Mouse (Mus musculus) kidney, embryonic 14.5 days (tissue): Measurements from ENCODE around the gene Idua. TPM values are rescaled to one million over a fixed set of nuclear protein-coding genes. Genes with fewer than 3 reads are reported as not detected.

Experiments
- ATAC-seq: fragments of 200-750 bp; cut with Nextera tagmentation; 2 replicates; pipeline ENCODE4 v1.8.0; 2017; ENCODE audit warnings: moderate number of reproducible peaks, mild to moderate bottlenecking, moderate TSS enrichment, moderate library complexity; ENCODE audit not compliant: low FRiP score, low TSS enrichment
- H3K27ac ChIP-seq: fragments of 300-500 bp; sonication (generic); 2 replicates; pipeline ENCODE4 v1.5.1; 2014; ENCODE audit warnings: low read depth, mild to moderate bottlenecking, low read length, moderate library complexity, mixed read lengths
- H3K27me3 ChIP-seq: fragments of 300-500 bp; sonication (generic); 2 replicates; pipeline ENCODE4 v1.6.1; 2014; ENCODE audit warnings: mild to moderate bottlenecking, low read length; ENCODE audit not compliant: control insufficient read depth, insufficient read depth
- H3K36me3 ChIP-seq: fragments of 300-500 bp; sonication (generic); 2 replicates; pipeline ENCODE4 v1.6.1; 2014; ENCODE audit warnings: low read length, mixed read lengths; ENCODE audit not compliant: control insufficient read depth, insufficient read depth
- H3K4me1 ChIP-seq: fragments of 300-500 bp; sonication (generic); 2 replicates; pipeline ENCODE4 v1.6.1; 2014; ENCODE audit warnings: low read length, mixed read lengths; ENCODE audit not compliant: control insufficient read depth, insufficient read depth
- H3K4me2 ChIP-seq: fragments of 300-500 bp; sonication (generic); replicated peaks from 2 replicates; pipeline ENCODE4 v1.6.1; 2014; ENCODE audit warnings: low read depth, mild to moderate bottlenecking, low read length
- H3K4me3 ChIP-seq: fragments of 300-500 bp; sonication (generic); 2 replicates; pipeline ENCODE4 v1.5.1; 2014; ENCODE audit warnings: mild to moderate bottlenecking, low read length
- H3K9ac ChIP-seq: fragments of 300-500 bp; sonication (generic); 2 replicates; pipeline ENCODE4 v1.6.1; 2014; ENCODE audit warnings: low read depth, mild to moderate bottlenecking, low read length, moderate library complexity
- H3K9me3 ChIP-seq: fragments of 300-500 bp; sonication (generic); 2 replicates; pipeline ENCODE4 v1.6.1; 2016; ENCODE audit warnings: low read length; ENCODE audit not compliant: control insufficient read depth
- WGBS: fragments of 180-500 bp; shearing (Covaris S2); extraction: QIAGEN DNeasy Blood & Tissue Kit; methylation state at CpG from one replicate; pipeline ENCODE4 v1.1.7; 2014; 5-methylcytosine and 5-hydroxymethylcytosine counted together
- polyA plus RNA-seq: library from polyadenylated mRNA; unstranded; fragments of >200 nt; fragmentation: Nextera tagmentation; extraction: Ambion mirVana; gene quantifications from 2 replicates; pipeline ENCODE4 v1.2.1, GENCODE M21; 2014

The Idua gene
- polyA plus RNA-seq, 1 experiment from 2014 or later: 11.3 TPM

DNA sequence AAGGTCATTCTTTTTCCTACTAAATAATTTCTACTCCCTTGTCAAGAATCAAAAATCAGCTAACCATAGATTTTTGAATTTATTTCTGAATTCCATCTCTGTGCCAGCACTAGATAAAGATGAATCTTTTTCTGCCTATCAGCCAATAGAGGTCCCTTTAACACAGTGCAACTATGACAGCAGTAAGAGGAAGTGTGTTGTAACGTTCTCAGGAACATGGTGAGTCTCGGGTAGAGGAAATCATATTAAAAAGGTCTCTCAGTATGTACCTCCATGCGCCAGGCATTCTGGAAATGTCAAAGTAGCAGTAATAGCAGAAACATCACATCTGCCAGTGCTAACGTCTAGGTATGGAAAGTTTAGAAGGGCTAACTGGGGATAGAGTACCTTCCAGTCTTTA, 24.0 kb upstream of the Idua start:
- no peaks in the 10 kb centered on the region for H3K27me3 ChIP-seq
- no peak for ATAC-seq
- H3K27ac ChIP-seq: no peak overlapping the region
- WGBS: 74% methylated on average over 4 of the region's 4 CpGs
- H3K9ac ChIP-seq: no peak overlapping the region
- H3K36me3 ChIP-seq: peaks cover 3% of the 10 kb centered on the region; the same call in 1 of the 2 replicates
- no peak overlapping the region for H3K4me2 ChIP-seq
- H3K4me3 ChIP-seq: no peak overlapping the region
- H3K9me3 ChIP-seq: no peaks in the 10 kb centered on the region
- H3K4me1 ChIP-seq: no peaks in the 10 kb centered on the region

DNA sequence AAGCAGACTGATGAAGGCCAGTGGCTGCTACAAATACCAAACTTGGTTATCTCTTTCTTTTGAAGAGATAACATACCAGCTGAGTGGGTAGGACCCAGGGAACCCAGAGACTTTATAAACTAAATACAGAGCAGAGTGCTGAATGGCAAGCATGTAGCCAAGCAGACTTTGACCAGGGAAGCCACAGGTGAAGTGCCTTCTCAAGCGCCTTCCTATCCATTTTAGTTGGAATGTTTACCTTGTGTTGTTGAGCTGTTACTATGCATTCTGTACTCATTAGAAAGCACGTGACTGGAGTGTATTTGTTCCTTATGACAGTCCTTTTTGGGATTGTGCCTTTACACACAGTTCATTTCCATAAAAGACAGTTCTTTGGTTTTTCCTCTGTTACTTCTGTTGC, 16.5 kb upstream of the Idua start:
- WGBS: 86% methylated on average over 2 of the region's 2 CpGs
- no peak overlapping the region for H3K4me2 ChIP-seq
- ATAC-seq: no peak
- no peak overlapping the region for H3K4me3 ChIP-seq
- H3K27me3 ChIP-seq: no peaks in the 10 kb centered on the region
- no peak overlapping the region for H3K9ac ChIP-seq
- peaks cover 48% of the 10 kb centered on the region for H3K36me3 ChIP-seq
- no peaks in the 10 kb centered on the region for H3K4me1 ChIP-seq
- no peak overlapping the region for H3K27ac ChIP-seq
- no peaks in the 10 kb centered on the region for H3K9me3 ChIP-seq

DNA sequence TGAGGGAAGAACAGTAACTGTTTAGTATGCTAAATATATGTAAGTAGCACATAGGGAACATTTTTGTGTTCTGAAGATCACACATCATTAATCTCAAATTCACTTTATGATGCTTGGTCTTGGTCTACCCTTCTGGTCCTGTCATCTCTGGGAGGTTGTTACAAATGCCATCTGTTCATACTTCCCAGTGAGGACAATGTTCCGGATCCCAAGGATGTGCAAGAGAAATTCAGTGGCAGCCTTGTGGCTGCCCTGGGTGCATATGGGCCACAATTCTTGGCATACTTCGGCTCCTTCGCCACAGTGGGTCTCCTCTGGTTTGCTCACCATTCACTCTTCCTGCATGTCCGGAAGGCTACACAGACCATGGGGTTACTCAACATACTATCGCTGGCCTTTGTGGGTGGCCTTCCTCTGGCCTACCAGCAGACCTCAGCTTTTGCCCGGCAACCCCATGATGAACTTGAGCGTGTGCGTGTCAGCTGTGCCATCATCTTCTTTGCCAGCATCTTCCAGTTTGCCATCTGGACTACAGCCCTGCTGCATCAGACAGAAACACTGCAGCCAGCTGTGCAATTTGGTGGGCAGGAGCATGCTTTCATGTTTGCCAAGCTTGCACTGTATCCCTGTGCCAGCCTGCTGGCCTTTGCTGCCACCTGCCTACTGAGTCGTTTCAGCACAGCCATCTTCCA, 14.3 kb upstream of the Idua start:
- Histone ChIP-seq H3K4me3 (no peak overlapping the region), H3K9me3 (no peaks in the 10 kb centered on the region), H3K9ac (no peak overlapping the region), H3K27ac (no peak overlapping the region), H3K4me2 (no peak overlapping the region), H3K27me3 (no peaks in the 10 kb centered on the region), H3K36me3 (peaks cover 53% of the 10 kb centered on the region), H3K4me1 (no peaks in the 10 kb centered on the region)
- ATAC-seq: no peak
- WGBS: 92% methylated on average over 9 of the region's 9 CpGs

DNA sequence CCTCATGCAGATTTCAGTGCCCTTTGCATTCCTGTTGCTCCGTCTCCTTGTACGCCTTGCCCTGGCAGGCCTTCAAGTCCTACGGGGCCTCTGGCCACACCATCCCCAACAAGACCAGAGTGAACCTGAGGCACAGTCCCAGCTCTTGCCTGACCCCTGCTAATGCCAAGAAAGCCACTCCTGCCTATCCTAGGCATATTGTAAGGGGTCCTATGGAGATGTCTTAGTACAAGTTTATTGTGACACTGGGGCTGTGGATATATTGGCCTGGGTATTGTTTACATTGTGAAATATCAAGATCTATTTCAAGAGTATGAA, 13.8 kb upstream of the Idua start:
- peaks cover 55% of the 10 kb centered on the region for H3K36me3 ChIP-seq
- H3K27ac ChIP-seq: no peak overlapping the region
- no peak overlapping the region for H3K4me3 ChIP-seq
- H3K27me3 ChIP-seq: no peaks in the 10 kb centered on the region
- no peaks in the 10 kb centered on the region for H3K4me1 ChIP-seq
- H3K4me2 ChIP-seq: no peak overlapping the region
- WGBS: 91% methylated on average over 3 of the region's 3 CpGs
- no peak for ATAC-seq
- no peak overlapping the region for H3K9ac ChIP-seq
- H3K9me3 ChIP-seq: no peaks in the 10 kb centered on the region

DNA sequence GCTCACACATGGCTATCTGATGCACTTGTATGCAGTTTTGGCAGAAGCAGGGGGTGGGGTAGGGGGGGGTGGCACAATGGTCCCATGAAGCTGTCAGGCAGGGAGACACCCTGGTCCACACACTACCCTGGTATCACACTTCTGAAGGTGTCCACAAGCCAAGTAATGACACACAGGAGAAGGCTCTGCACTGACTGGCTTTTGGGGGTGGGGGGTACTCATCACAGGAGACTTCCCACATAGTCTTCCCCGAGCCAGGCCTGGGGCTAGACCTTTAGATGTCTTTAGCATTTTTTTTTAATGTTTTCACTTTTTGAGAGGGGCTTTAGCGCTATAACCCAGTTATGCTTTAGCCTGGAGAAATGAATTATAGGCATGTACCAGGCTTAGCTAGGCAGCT, 12.8 kb upstream of the Idua start:
- H3K27ac ChIP-seq: no peak overlapping the region
- WGBS: 94% methylated on average over 2 of the region's 2 CpGs
- H3K4me2 ChIP-seq: no peak overlapping the region
- no peaks in the 10 kb centered on the region for H3K9me3 ChIP-seq
- no peaks in the 10 kb centered on the region for H3K4me1 ChIP-seq
- no peak for ATAC-seq
- no peak overlapping the region for H3K4me3 ChIP-seq
- H3K9ac ChIP-seq: no peak overlapping the region
- peaks cover 61% of the 10 kb centered on the region for H3K36me3 ChIP-seq
- H3K27me3 ChIP-seq: no peaks in the 10 kb centered on the region

DNA sequence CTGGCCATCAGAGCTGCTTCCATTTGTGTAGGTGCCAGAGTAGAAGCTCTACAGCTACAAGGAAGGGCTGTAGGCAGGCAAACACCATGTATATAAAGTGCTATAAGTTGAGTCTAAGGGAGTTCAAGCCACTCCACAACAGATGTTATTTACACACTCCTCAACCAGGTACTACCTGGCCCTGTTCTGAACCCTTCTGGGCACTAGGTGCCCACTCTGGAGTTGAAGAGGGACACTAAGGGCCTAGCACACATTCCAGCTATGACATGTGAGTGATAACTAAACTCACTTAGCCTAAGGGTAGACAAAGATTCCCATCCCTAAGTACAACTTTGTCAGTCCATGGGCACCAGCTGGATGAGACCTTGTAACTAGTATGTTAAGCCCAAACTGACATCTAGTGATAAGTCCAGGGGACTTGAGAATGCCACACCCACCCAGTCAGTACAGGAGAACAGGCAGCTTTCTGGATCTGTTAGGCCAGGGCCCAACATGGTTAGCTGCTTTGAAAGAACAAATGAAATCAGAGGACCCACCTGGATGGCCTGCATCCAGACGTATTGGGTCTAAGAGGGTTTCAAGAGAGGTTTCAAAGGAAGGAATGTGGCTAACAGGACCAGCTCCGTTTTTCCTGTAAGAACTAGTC, 12.2 kb upstream of the Idua start:
- 92% methylated on average over 2 of the region's 2 CpGs for WGBS
- Histone ChIP-seq H3K27me3 (no peaks in the 10 kb centered on the region), H3K4me1 (no peaks in the 10 kb centered on the region), H3K4me3 (no peak overlapping the region), H3K9ac (no peak overlapping the region), H3K27ac (no peak overlapping the region), H3K36me3 (peaks cover 62% of the 10 kb centered on the region), H3K9me3 (no peaks in the 10 kb centered on the region), H3K4me2 (no peak overlapping the region)
- ATAC-seq: no peak

DNA sequence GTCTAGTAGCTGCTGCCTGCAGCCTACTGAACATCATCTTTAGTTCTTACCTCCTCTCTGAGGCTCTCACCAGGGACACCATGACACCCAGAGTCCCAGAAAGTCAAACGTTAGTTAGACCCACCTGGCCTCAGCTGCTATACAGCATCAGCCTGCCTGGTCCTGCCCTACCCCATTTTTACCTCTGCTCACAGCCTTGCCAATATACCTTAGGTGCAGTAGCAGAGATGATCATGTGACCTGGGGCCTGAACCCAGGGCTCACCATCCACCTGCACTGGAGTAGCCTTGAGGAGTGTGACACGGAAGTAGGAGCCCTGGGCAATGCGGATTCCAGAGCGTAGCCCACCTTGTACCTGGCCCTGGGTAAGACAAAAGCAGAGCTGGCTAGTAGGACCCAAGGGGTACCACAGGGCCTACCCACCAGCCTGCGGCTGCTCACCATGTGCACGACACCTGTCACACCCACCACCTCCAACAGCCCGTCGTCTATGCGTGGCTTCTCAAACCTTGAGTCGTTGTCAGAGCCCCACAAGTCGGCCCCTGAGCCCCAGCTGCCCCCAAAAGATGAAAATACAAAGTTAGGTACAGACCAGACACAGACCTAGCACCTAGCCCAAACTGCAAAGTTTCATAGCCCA, 11.1 kb upstream of the Idua start:
- no peak overlapping the region for H3K4me2 ChIP-seq
- H3K36me3 ChIP-seq: peaks cover 66% of the 10 kb centered on the region
- H3K27ac ChIP-seq: no peak overlapping the region
- no peak overlapping the region for H3K4me3 ChIP-seq
- ATAC-seq: no peak
- no peaks in the 10 kb centered on the region for H3K27me3 ChIP-seq
- no peak overlapping the region for H3K9ac ChIP-seq
- no peaks in the 10 kb centered on the region for H3K9me3 ChIP-seq
- H3K4me1 ChIP-seq: no peaks in the 10 kb centered on the region
- WGBS: 89% methylated on average over 11 of the region's 11 CpGs

DNA sequence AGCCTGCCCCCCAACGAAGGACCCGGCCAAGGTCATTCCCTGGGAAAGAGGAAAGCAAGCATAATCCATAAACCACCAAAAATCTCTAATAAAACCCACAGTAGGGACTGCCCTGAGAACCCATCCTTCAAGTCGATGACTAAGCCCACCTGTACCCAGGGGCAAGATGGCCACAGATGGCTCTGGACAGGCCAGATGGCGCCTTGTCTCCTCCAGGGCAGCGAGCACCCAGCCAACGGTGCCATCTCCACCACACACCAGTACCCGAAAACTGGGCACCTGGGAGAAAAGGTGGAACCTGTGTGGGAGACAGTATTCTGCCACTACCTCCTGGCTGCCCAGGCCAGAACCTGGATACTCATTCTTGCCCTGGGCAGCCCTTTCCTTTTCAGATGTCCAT, 9.8 kb upstream of the Idua start:
- 91% methylated on average over 7 of the region's 7 CpGs for WGBS
- H3K9me3 ChIP-seq: no peaks in the 10 kb centered on the region
- no peaks in the 10 kb centered on the region for H3K27me3 ChIP-seq
- peaks cover 70% of the 10 kb centered on the region for H3K36me3 ChIP-seq
- no peak overlapping the region for H3K27ac ChIP-seq
- no peak overlapping the region for H3K9ac ChIP-seq
- no peak overlapping the region for H3K4me2 ChIP-seq
- no peaks in the 10 kb centered on the region for H3K4me1 ChIP-seq
- ATAC-seq: no peak
- no peak overlapping the region for H3K4me3 ChIP-seq

DNA sequence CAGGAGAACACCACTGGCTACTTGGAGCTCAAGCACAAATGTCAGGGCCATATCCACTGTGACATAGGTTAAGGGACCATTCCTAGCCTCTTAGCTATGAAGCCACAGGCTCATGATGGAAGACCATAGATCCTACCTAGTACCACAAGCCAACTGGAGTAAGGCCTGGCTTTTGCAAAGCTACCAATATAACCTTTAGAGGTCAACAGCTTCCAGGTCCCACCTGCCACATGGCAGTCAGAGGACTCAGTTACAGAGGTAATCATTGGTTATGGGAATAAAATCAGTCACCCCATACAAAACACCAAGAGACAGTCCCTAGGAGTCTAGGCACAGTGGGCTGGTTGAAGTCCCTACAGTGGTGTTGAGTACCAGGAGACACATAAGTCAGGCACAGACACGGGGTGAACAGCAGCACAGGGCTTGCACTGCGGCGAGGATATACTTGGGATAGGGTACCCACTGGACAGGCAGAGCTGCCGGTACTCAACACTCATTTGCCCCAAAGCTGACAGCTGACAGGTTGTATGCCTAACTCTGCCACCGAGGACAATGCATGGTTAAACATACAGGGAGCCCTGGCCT, 8.9 kb upstream of the Idua start:
- no peaks in the 10 kb centered on the region for H3K9me3 ChIP-seq
- no peak overlapping the region for H3K27ac ChIP-seq
- H3K4me1 ChIP-seq: no peaks in the 10 kb centered on the region
- WGBS: 83% methylated on average over 5 of the region's 5 CpGs
- no peak overlapping the region for H3K4me2 ChIP-seq
- no peak overlapping the region for H3K4me3 ChIP-seq
- H3K36me3 ChIP-seq: peaks cover 73% of the 10 kb centered on the region
- no peaks in the 10 kb centered on the region for H3K27me3 ChIP-seq
- H3K9ac ChIP-seq: no peak overlapping the region
- no peak for ATAC-seq
